Mouse (Mus musculus) cortical plate, adult 2 months (tissue): Measurements from ENCODE around the gene Tmprss9.

ENCODE experiments used
- CTCF ChIP-seq: fragments of 200-500 bp; IDR thresholded peaks from 2 replicates; pipeline ENCODE4 v1.5.1; 2011; ENCODE audit warnings: mild to moderate bottlenecking, control low read depth, low read length; ENCODE audit not compliant: insufficient read depth; ENCODE audit errors: extremely low read depth
- POLR2A ChIP-seq: fragments of 200-500 bp; IDR thresholded peaks from 2 replicates; pipeline ENCODE4 v1.6.1; 2011; ENCODE audit warnings: mild to moderate bottlenecking, low read length, control low read depth; ENCODE audit not compliant: insufficient read depth; ENCODE audit errors: extremely low read depth

DNA sequence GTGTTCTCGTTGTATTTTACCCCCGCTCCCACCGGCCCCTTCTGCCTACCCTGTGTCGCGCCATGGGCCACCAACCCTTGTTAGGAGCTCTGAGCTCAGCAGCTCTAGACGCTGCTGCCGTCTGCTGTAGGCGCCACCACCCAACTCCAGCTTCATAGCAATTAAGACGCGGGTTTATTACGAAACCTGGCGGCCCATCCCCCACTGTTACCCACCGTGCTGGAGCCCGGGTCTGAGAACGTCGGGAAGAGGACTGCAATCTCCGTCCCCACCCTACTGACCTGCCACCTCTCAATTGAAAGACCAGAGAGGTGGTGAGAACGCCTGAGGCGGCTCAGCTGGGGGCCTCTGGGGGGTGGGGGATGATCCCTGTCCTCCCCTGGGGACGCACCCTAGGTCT, 60.6 kb downstream of the Tmprss9 start:
- TF ChIP-seq CTCF (no peak), POLR2A (no peak; the same call in 1 of the 2 replicates)
